Mouse (Mus musculus) megakaryocyte-erythroid progenitor cell, adult 5 weeks (primary cell): ENCODE data around the gene Bmp2k. TPM values are rescaled to one million over a fixed set of nuclear protein-coding genes. Genes with fewer than 3 reads are reported as not detected.

Experiments
- polyA plus RNA-seq: library from polyadenylated mRNA; stranded (reverse); fragments of >175 nt; gene quantifications from 2 replicates; pipeline ENCODE4 v1.2.3, GENCODE M21; 2012

The Bmp2k gene
- 4.4 and 5.7 TPM in 2 replicates for polyA plus RNA-seq

GRCm38 (mm10) chr5:96997310-96997801 is at the start of gene Bmp2k:
Gene Bmp2k, plus strand, starts transcription at chr5:96997689.

GRCm38 (mm10) chr5:97111207-97111910 is 113.9 kb downstream of the Bmp2k start, which contains the start of gene Paqr3:
Gene Paqr3, minus strand, starts transcription at chr5:97111596.

Other genes starting within 250 kb of the Bmp2k start
- gene Anxa3, start 204.3 kb upstream of the Bmp2k start, polyA plus RNA-seq: 25.5 and 28.9 TPM in 2 replicates
- gene Paqr3, start 113.9 kb downstream of the Bmp2k start, polyA plus RNA-seq: 1.1 and 1.8 TPM in 2 replicates